Mouse (Mus musculus) MN1 (cell line): ENCODE results near the gene Acot6.
A peak's percentile ranks its signal among the peaks of the same experiment; 100 is the strongest.

ENCODE experiments used
- DNase-seq: peaks from one replicate; pipeline ENCODE4 v3.0.0-alpha.2; 2016; ENCODE audit warnings: low spot score

Gene Acot6

GRCm38 (mm10) chr12:84101493-84101845 lies 1.0 kb downstream of the Acot6 start:
- DNase-seq = no peak

- no peak for DNase-seq
Measured at GRCm38 (mm10) chr12:84107012-84107411, 6.6 kb downstream of the Acot6 start.

GRCm38 (mm10) chr12:84107692-84108091 lies 7.2 kb downstream of the Acot6 start:
- no peak for DNase-seq

- no peak for DNase-seq
Measured at GRCm38 (mm10) chr12:84109924-84110323, 9.5 kb downstream of the Acot6 start.

- DNase-seq = no peak
Measured at GRCm38 (mm10) chr12:84110814-84111213, 10.4 kb downstream of the Acot6 start.

- no peak for DNase-seq
Measured at GRCm38 (mm10) chr12:84113676-84114075, 13.2 kb downstream of the Acot6 start.

- peak; percentile 96 for DNase-seq
Measured at GRCm38 (mm10) chr12:84114153-84114994, 13.9 kb downstream of the Acot6 start, which contains the start of gene Dnal1. Dnal1 (plus strand) TSS chr12:84114366.

- DNase-seq = no peak
Measured at GRCm38 (mm10) chr12:84119584-84119983, 19.1 kb downstream of the Acot6 start.

- DNase-seq = no peak
Measured at GRCm38 (mm10) chr12:84125892-84126291, 25.4 kb downstream of the Acot6 start.

GRCm38 (mm10) chr12:84126899-84127298 lies 26.4 kb downstream of the Acot6 start:
- no peak for DNase-seq

GRCm38 (mm10) chr12:84128576-84128975 lies 28.1 kb downstream of the Acot6 start:
- DNase-seq = no peak

GRCm38 (mm10) chr12:84129931-84130330 lies 29.5 kb downstream of the Acot6 start:
- DNase-seq = no peak

- no peak for DNase-seq
Measured at GRCm38 (mm10) chr12:84132265-84132664, 31.8 kb downstream of the Acot6 start.

GRCm38 (mm10) chr12:84137131-84137530 lies 36.7 kb downstream of the Acot6 start:
- DNase-seq = no peak

- no peak for DNase-seq
Measured at GRCm38 (mm10) chr12:84140135-84140534, 39.7 kb downstream of the Acot6 start.

GRCm38 (mm10) chr12:84141271-84141670 lies 40.8 kb downstream of the Acot6 start:
- DNase-seq = no peak

GRCm38 (mm10) chr12:84142281-84143050 lies 42.0 kb downstream of the Acot6 start:
- no peak for DNase-seq

GRCm38 (mm10) chr12:84147954-84148621 lies 47.6 kb downstream of the Acot6 start, which contains the start of gene Pnma1:
Pnma1 (minus strand) TSS chr12:84148489.
- DNase-seq = peak; percentile 84

- DNase-seq = peak; percentile 23
Measured at GRCm38 (mm10) chr12:84148622-84149012, 48.2 kb downstream of the Acot6 start.

- DNase-seq = no peak
Measured at GRCm38 (mm10) chr12:84149971-84150370, 49.5 kb downstream of the Acot6 start.

GRCm38 (mm10) chr12:84150976-84151375 lies 50.5 kb downstream of the Acot6 start:
- DNase-seq = peak; percentile 51

- no peak for DNase-seq
Measured at GRCm38 (mm10) chr12:84151911-84152310, 51.5 kb downstream of the Acot6 start.
